Mouse (Mus musculus) thymus, adult 2 months (tissue): ENCODE results near the gene Rassf9. TPM values are rescaled to one million over a fixed set of nuclear protein-coding genes. Genes with fewer than 3 reads are reported as not detected.
A peak's percentile ranks its signal among the peaks of the same experiment; 100 is the strongest.

Source experiments
- DNase-seq: peaks from one replicate; pipeline ENCODE4 v3.0.0; 2021
- H3K27ac ChIP-seq: fragments of 200-500 bp; 2 replicates; pipeline ENCODE4 v1.5.1; 2012; ENCODE audit warnings: low read length, control low read depth; ENCODE audit not compliant: control insufficient read depth, insufficient read depth
- H3K27me3 ChIP-seq: fragments of 200-500 bp; 2 replicates; pipeline ENCODE4 v1.6.1; 2012; ENCODE audit warnings: mild to moderate bottlenecking, low read length, moderate library complexity, mixed read lengths; ENCODE audit not compliant: control insufficient read depth, insufficient read depth
- H3K36me3 ChIP-seq: fragments of 200-500 bp; 2 replicates; pipeline ENCODE4 v1.6.1; 2012; ENCODE audit warnings: mild to moderate bottlenecking, low read length, moderate library complexity; ENCODE audit not compliant: control insufficient read depth, insufficient read depth
- H3K4me1 ChIP-seq: fragments of 200-500 bp; replicated peaks from 2 replicates; pipeline ENCODE4 v1.6.1; 2012; ENCODE audit warnings: low read length; ENCODE audit not compliant: control insufficient read depth, insufficient read depth
- H3K4me3 ChIP-seq: fragments of 200-500 bp; 2 replicates; pipeline ENCODE4 v1.5.1; 2012; ENCODE audit warnings: mild to moderate bottlenecking, low read length, control low read depth, moderate library complexity; ENCODE audit not compliant: control insufficient read depth, insufficient read depth
- CTCF ChIP-seq: fragments of 200-500 bp; IDR thresholded peaks from 2 replicates; pipeline ENCODE4 v1.5.1; 2012; ENCODE audit warnings: mild to moderate bottlenecking, control low read depth, low read length, moderate library complexity, borderline replicate concordance; ENCODE audit not compliant: control insufficient read depth, poor library complexity, insufficient read depth; ENCODE audit errors: extremely low read depth
- POLR2A ChIP-seq: fragments of 200-500 bp; IDR thresholded peaks from 2 replicates; pipeline ENCODE4 v1.6.1; 2012; ENCODE audit warnings: mild to moderate bottlenecking, low read length, control low read depth, moderate library complexity; ENCODE audit not compliant: control insufficient read depth, poor library complexity, insufficient read depth; ENCODE audit errors: extremely low read depth
- WGBS: fragments of 180-500 bp; shearing (Covaris S2); methylation state at CpG from one replicate; pipeline ENCODE4 v1.1.7; 2018; 5-methylcytosine and 5-hydroxymethylcytosine counted together
- polyA plus RNA-seq: library from polyadenylated mRNA; depleted of rRNA; stranded (reverse); fragments of >200 nt; gene quantifications from 2 replicates; pipeline ENCODE4 v1.2.3, GENCODE M21; 2012; rRNA removed

The Rassf9 gene
- polyA plus RNA-seq = 0.19 and 0.23 TPM in 2 replicates

- Histone ChIP-seq H3K4me3 (peak within 1 kb of the TSS; percentile 5; the same call in 1 of the 2 replicates), H3K4me1 (no peaks in the 10 kb centered on the region), H3K36me3 (no peaks in the 10 kb centered on the region), H3K27ac (peak within 1 kb of the TSS; percentile 24; the same call in 1 of the 2 replicates), H3K27me3 (no peaks in the 10 kb centered on the region)
- DNase-seq = no peak
- TF ChIP-seq CTCF = no peak
- TF ChIP-seq POLR2A = no peak
- 54% methylated on average over 5 of the region's 5 CpGs for WGBS
Observed at GRCm38 (mm10) chr10:102511807-102512461, at the start of gene Rassf9. TSS of gene Rassf9 (plus strand) at chr10:102512222.

- TF ChIP-seq CTCF (no peak), POLR2A (no peak)
Observed at GRCm38 (mm10) chr10:102469412-102469811, 42.6 kb upstream of the Rassf9 start.

GRCm38 (mm10) chr10:102490386-102490785 is 21.6 kb upstream of the Rassf9 start, which contains the start of gene Nts:
TSS of gene Nts (minus strand) at chr10:102490486.
- WGBS = 3% methylated on average over 3 of the region's 3 CpGs
- no peak for DNase-seq
- Histone ChIP-seq H3K4me3 (no peak within 1 kb of the TSS), H3K36me3 (no peaks in the 10 kb centered on the region), H3K27me3 (no peaks in the 10 kb centered on the region), H3K27ac (no peak within 1 kb of the TSS), H3K4me1 (no peaks in the 10 kb centered on the region)
- TF ChIP-seq POLR2A (no peak), CTCF (no peak)

More at GRCm38 (mm10) chr10:102469412-102469811, 42.6 kb upstream of the Rassf9 start:
- no peak overlapping the region for H3K4me3 ChIP-seq
- H3K27me3 ChIP-seq = no peaks in the 10 kb centered on the region
- DNase-seq = no peak
- H3K36me3 ChIP-seq = no peaks in the 10 kb centered on the region
- WGBS = 88% methylated on average over 2 of the region's 2 CpGs
- no peaks in the 10 kb centered on the region for H3K4me1 ChIP-seq
- no peak overlapping the region for H3K27ac ChIP-seq

- Histone ChIP-seq H3K4me1 (no peaks in the 10 kb centered on the region), H3K27me3 (no peaks in the 10 kb centered on the region), H3K27ac (no peak overlapping the region), H3K4me3 (no peak overlapping the region), H3K36me3 (no peaks in the 10 kb centered on the region)
- no peak for TF ChIP-seq CTCF
- TF ChIP-seq POLR2A = no peak
- WGBS = 12% methylated on average over 3 of the region's 3 CpGs
- no peak for DNase-seq
Observed at GRCm38 (mm10) chr10:102491792-102492191, 20.2 kb upstream of the Rassf9 start.

- Histone ChIP-seq H3K4me3 (no peak overlapping the region), H3K27ac (no peak overlapping the region), H3K36me3 (no peaks in the 10 kb centered on the region), H3K27me3 (no peaks in the 10 kb centered on the region), H3K4me1 (no peaks in the 10 kb centered on the region)
- TF ChIP-seq POLR2A = no peak
- WGBS = 24% methylated on average over 4 of the region's 4 CpGs
- no peak for DNase-seq
Observed at GRCm38 (mm10) chr10:102498754-102499153, 13.3 kb upstream of the Rassf9 start.

GRCm38 (mm10) chr10:102507386-102507785 is 4.6 kb upstream of the Rassf9 start:
- TF ChIP-seq POLR2A (no peak), CTCF (no peak)
- H3K27ac ChIP-seq = no peak overlapping the region
- no peaks in the 10 kb centered on the region for H3K36me3 ChIP-seq
- WGBS = 42% methylated on average over 4 of the region's 4 CpGs
- no peak for DNase-seq
- H3K4me3 ChIP-seq = no peak overlapping the region
- H3K4me1 ChIP-seq = no peaks in the 10 kb centered on the region
- no peaks in the 10 kb centered on the region for H3K27me3 ChIP-seq

- H3K4me3 ChIP-seq = no peak overlapping the region
- TF ChIP-seq POLR2A (no peak), CTCF (no peak)
- no peaks in the 10 kb centered on the region for H3K4me1 ChIP-seq
- no peak for DNase-seq
- H3K36me3 ChIP-seq = no peaks in the 10 kb centered on the region
- no peaks in the 10 kb centered on the region for H3K27me3 ChIP-seq
- 68% methylated on average over 3 of the region's 3 CpGs for WGBS
- H3K27ac ChIP-seq = no peak overlapping the region
Observed at GRCm38 (mm10) chr10:102511461-102511806, 588 bp upstream of the Rassf9 start.
